Mouse (Mus musculus) heart, embryonic 14.5 days (tissue): ENCODE results near the gene Higd1b. TPM values are rescaled to one million over a fixed set of nuclear protein-coding genes. Genes with fewer than 3 reads are reported as not detected.

Source experiments
- ATAC-seq: fragments of 200-750 bp; cut with Nextera tagmentation; 2 replicates; pipeline ENCODE4 v1.8.0; 2017; ENCODE audit warnings: low read depth, moderate TSS enrichment; ENCODE audit not compliant: insufficient number of reproducible peaks, insufficient read depth, low FRiP score
- H3K27ac ChIP-seq, 2 experiments: fragments of 200-500 bp in 1 of 2; fragments of 300-500 bp in 1 of 2; sonication (generic) in 1 of 2; replicated peaks in 1 of 2; 2 replicates each; pipeline ENCODE4 v1.5.1; 2012 to 2014; ENCODE audit warnings: low read depth in 2 of 2, low read length in 2 of 2, control low read depth in 1 of 2, mild to moderate bottlenecking in 1 of 2, mixed read lengths in 1 of 2; ENCODE audit not compliant: control insufficient read depth in 1 of 2, insufficient read depth in 1 of 2
- H3K27me3 ChIP-seq: fragments of 300-500 bp; sonication (generic); 2 replicates; pipeline ENCODE4 v1.6.1; 2014; ENCODE audit warnings: mild to moderate bottlenecking, low read length, control low read depth; ENCODE audit not compliant: control insufficient read depth, insufficient read depth
- H3K36me3 ChIP-seq: fragments of 300-500 bp; sonication (generic); 2 replicates; pipeline ENCODE4 v1.6.1; 2014; ENCODE audit warnings: mild to moderate bottlenecking, control low read depth, low read length, mixed read lengths; ENCODE audit not compliant: control insufficient read depth, insufficient read depth
- H3K4me1 ChIP-seq, 2 experiments: fragments of 200-500 bp in 1 of 2; fragments of 300-500 bp in 1 of 2; sonication (generic) in 1 of 2; 2 replicates each; pipeline ENCODE4 v1.6.1; 2012 to 2014; ENCODE audit warnings: low read length in 2 of 2, control low read depth in 1 of 2, mixed read lengths in 1 of 2; ENCODE audit not compliant: control insufficient read depth in 2 of 2, insufficient read depth in 2 of 2
- H3K4me2 ChIP-seq: fragments of 300-500 bp; sonication (generic); 2 replicates; pipeline ENCODE4 v1.6.1; 2014; ENCODE audit warnings: mild to moderate bottlenecking, low read length
- H3K4me3 ChIP-seq, 2 experiments: fragments of 200-500 bp in 1 of 2; fragments of 300-500 bp in 1 of 2; sonication (generic) in 1 of 2; 2 replicates each; pipeline ENCODE4 v1.5.1; 2012 to 2014; ENCODE audit warnings: low read length in 2 of 2, mild to moderate bottlenecking in 2 of 2, control low read depth in 1 of 2, low read depth in 1 of 2, moderate library complexity in 1 of 2; ENCODE audit not compliant: control insufficient read depth in 1 of 2, insufficient read depth in 1 of 2
- H3K9ac ChIP-seq: fragments of 300-500 bp; sonication (generic); 2 replicates; pipeline ENCODE4 v1.6.1; 2014; ENCODE audit warnings: mild to moderate bottlenecking, low read length
- H3K9me3 ChIP-seq: fragments of 300-500 bp; sonication (generic); 2 replicates; pipeline ENCODE4 v1.6.1; 2016; ENCODE audit warnings: low read length, control low read depth; ENCODE audit not compliant: control insufficient read depth
- whole genome bisulfite sequencing: fragments of 180-500 bp; shearing (Covaris S2); extraction: QIAGEN DNeasy Blood & Tissue Kit; methylation state at CpG from one replicate; pipeline ENCODE4 v1.1.7; 2014; 5-methylcytosine and 5-hydroxymethylcytosine counted together
- polyA plus RNA-seq: library from polyadenylated mRNA; unstranded; fragments of >200 nt; fragmentation: Nextera tagmentation; extraction: Ambion mirVana; gene quantifications from 2 replicates; pipeline ENCODE4 v1.2.1, GENCODE M21; 2014

The Higd1b gene
- polyA plus RNA-seq, 1 experiment from 2014 or later = 0.61 TPM

- no peak for ATAC-seq
- WGBS = 76% methylated on average over 10 of the region's 10 CpGs
- H3K4me3 ChIP-seq = no peak overlapping the region
- no peaks in the 10 kb centered on the region for H3K4me1 ChIP-seq
- no peak overlapping the region for H3K9ac ChIP-seq
- no peak overlapping the region for H3K27ac ChIP-seq
- H3K27me3 ChIP-seq = no peaks in the 10 kb centered on the region
- no peaks in the 10 kb centered on the region for H3K9me3 ChIP-seq
- H3K4me2 ChIP-seq = no peak overlapping the region
- H3K36me3 ChIP-seq = peaks cover 100% of the 10 kb centered on the region
These were observed 10.3 kb downstream of the Higd1b start for GRCm38 (mm10) chr11:102845926-102846325.

DNA sequence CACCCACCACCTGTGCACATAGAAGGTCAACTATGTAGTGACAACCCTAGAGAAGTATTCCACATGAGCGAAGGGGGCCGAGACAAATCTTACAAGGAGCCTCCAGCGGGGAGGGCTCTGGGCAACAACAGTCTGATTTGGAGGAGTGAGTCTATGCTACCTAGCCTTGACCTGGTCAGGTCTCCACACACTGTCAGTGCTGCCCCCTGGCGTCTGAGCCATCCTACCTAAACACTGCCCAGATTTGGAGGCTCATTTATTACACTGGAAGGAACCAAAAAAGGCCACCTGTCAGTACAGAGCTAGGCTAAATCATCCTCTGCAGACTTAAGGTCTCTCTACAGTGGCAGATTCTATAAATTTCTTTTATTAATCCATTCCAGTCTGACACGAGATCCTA is 16.2 kb downstream of the Higd1b start:
- ATAC-seq = 0 out of 2 replicates have a peak, but pooled peaks have one; percentile 43
- Histone ChIP-seq H3K9ac (no peak overlapping the region), H3K27me3 (no peaks in the 10 kb centered on the region), H3K4me1 (no peaks in the 10 kb centered on the region), H3K27ac (no peak overlapping the region), H3K36me3 (peaks cover 91% of the 10 kb centered on the region), H3K9me3 (no peaks in the 10 kb centered on the region), H3K4me3 (no peak overlapping the region), H3K4me2 (no peak overlapping the region)
- WGBS = 63% methylated on average over 5 of the region's 5 CpGs

GRCm38 (mm10) chr11:102853760-102854159 is 18.1 kb downstream of the Higd1b start:
- Histone ChIP-seq H3K27me3 (no peaks in the 10 kb centered on the region), H3K4me3 (no peak overlapping the region), H3K9me3 (no peaks in the 10 kb centered on the region), H3K9ac (no peak overlapping the region), H3K36me3 (peaks cover 90% of the 10 kb centered on the region), H3K4me1 (no peaks in the 10 kb centered on the region), H3K4me2 (no peak overlapping the region), H3K27ac (no peak overlapping the region)
- no peak for ATAC-seq

DNA sequence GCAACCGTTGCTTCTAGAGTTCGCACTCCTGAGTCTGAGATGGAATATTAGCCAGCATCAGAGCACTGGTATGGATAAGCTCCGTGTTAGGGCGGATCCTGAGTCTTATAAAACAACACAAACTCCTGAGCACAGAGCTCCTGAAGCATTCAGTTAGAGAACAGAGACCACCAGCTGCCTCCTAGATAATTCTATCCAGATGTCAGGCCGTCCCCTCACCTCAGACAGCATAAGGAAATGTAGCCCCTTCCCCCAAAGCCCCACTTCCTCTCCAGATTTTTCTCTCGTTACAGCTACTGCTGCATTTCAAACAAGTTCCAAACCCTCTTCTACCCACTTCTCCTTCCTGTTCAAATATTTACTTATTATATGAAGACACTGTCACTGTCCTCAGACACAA is 20.3 kb downstream of the Higd1b start:
- H3K9ac ChIP-seq = no peak overlapping the region
- H3K4me1 ChIP-seq = no peaks in the 10 kb centered on the region
- H3K27me3 ChIP-seq = no peaks in the 10 kb centered on the region
- ATAC-seq = no peak
- no peaks in the 10 kb centered on the region for H3K9me3 ChIP-seq
- H3K4me2 ChIP-seq = no peak overlapping the region
- no peak overlapping the region for H3K4me3 ChIP-seq
- no peak overlapping the region for H3K27ac ChIP-seq
- peaks cover 90% of the 10 kb centered on the region for H3K36me3 ChIP-seq
- 88% methylated on average over 6 of the region's 6 CpGs for WGBS

DNA sequence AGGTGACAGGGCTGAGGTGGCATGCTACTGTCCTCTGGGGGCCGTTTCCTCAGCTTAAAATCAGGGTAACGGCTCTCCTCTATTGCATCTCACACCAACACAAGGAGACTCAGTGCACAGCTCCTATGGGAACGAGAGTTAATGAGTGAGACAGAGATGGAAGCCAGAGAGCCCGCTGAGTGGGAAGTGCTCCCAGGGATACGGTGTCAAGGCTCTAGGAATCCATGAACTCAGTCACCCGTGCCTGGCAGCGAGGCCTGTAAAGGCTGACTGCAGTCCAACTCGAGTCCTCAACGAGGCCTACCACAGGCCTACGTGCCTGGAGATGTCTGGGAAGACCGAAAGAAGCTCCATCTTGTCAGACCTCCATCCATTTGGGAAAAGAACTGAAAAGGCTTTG is 23.3 kb downstream of the Higd1b start:
- Histone ChIP-seq H3K36me3 (peaks cover 89% of the 10 kb centered on the region), H3K4me1 (no peaks in the 10 kb centered on the region), H3K4me2 (no peak overlapping the region), H3K27me3 (no peaks in the 10 kb centered on the region), H3K9ac (no peak overlapping the region), H3K9me3 (no peaks in the 10 kb centered on the region), H3K27ac (no peak overlapping the region), H3K4me3 (no peak overlapping the region)
- 93% methylated on average over 11 of the region's 11 CpGs for WGBS
- ATAC-seq = no peak

DNA sequence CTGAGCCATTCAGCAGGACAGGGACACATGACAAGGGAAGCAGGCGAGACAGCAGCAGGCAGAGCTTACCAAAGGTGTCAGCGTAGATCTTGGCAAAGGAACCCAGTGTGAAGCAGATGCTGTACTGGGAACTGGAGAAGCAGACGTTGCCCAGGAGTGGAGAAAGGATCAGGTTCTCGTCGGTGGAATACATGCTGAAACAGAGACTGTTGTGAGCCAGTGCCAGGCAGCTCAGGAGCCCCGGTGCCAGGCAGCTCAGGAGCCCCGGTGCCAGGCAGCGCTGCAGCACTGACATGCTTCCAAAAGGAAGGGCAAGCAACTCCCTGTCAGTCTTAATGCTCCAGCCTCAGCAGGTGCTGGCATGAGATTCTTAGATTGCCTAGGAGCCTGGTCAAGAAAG is 24.3 kb downstream of the Higd1b start:
- WGBS = 87% methylated on average over 8 of the region's 8 CpGs
- no peak overlapping the region for H3K9ac ChIP-seq
- H3K4me3 ChIP-seq = no peak overlapping the region
- peaks cover 88% of the 10 kb centered on the region for H3K36me3 ChIP-seq
- H3K4me1 ChIP-seq = no peaks in the 10 kb centered on the region
- H3K9me3 ChIP-seq = no peaks in the 10 kb centered on the region
- ATAC-seq = no peak
- H3K27ac ChIP-seq = no peak overlapping the region
- no peaks in the 10 kb centered on the region for H3K27me3 ChIP-seq
- H3K4me2 ChIP-seq = no peak overlapping the region

GRCm38 (mm10) chr11:102864272-102864671 is 28.6 kb downstream of the Higd1b start:
- WGBS = 33% methylated on average over 4 of the region's 4 CpGs
- no peak for ATAC-seq
- Histone ChIP-seq H3K36me3 (peaks cover 94% of the 10 kb centered on the region), H3K4me1 (peaks cover 4% of the 10 kb centered on the region in 2 experiments; a peak in 3 of 4 replicates), H3K9ac (no peak overlapping the region), H3K4me2 (no peak overlapping the region), H3K27ac (no peak overlapping the region), H3K4me3 (no peak overlapping the region), H3K27me3 (no peaks in the 10 kb centered on the region), H3K9me3 (no peaks in the 10 kb centered on the region)

DNA sequence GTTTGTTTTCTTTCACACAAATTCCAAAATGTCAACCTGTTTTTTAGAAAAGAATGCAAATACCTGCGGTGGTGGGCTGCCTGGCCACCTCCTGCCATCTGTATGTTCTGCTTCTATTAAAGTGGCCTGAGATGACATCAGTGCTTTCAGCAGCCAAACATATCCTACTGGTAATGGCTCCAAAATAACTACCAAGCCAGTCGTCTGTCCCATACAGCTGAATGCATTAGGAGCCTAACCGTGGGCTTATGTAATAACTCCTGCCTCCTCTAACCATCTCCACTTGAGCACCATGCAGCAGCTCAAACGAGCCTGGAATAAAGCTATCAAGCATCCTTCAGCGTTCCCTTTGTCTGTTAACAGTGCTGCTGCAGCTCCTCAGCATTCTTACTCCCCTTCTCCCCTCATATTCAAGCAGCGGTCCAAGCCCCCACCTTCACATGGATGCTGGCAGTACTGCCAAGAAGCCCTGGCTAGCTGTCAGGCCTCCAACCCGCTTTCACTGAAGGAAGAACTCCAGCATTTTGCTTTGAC is 39.2 kb downstream of the Higd1b start:
- H3K9ac ChIP-seq = no peak overlapping the region
- peaks cover 61% of the 10 kb centered on the region for H3K36me3 ChIP-seq
- no peak overlapping the region for H3K4me2 ChIP-seq
- no peaks in the 10 kb centered on the region for H3K9me3 ChIP-seq
- no peak for ATAC-seq
- H3K27ac ChIP-seq = no peak overlapping the region
- peaks cover 0 to 7% of the 10 kb centered on the region in 2 experiments; a peak in 2 of 4 replicates for H3K4me1 ChIP-seq
- H3K4me3 ChIP-seq = no peak overlapping the region
- H3K27me3 ChIP-seq = no peaks in the 10 kb centered on the region
- 79% methylated on average over 7 of the region's 7 CpGs for WGBS
